Mouse (Mus musculus): ENCODE measurements around the gene Eml2. TPM values are rescaled to one million over a fixed set of nuclear protein-coding genes. Genes with fewer than 3 reads are reported as not detected.
"Not testable (repeated sequence)": the region's sequence is repeated elsewhere in the genome, so short reads cannot be mapped to it uniquely, and the experiment has no call there.

The Eml2 gene
- 100 to 1,000 TPM; 141 to 147 TPM for total RNA-seq (2021)
- long read RNA-seq, experiment 1, transcript Eml2-202 (22 exons, 2,765 nt) = major isoform, 5 of 13 reads
- long read RNA-seq, experiment 1, partial matches to known transcripts = 5 of 13 reads
- long read RNA-seq, experiment 1, other reads (novel, unspliced or antisense) = 3 of 13 reads
- long read RNA-seq, experiment 2, partial matches to known transcripts = 1 of 5 reads
- long read RNA-seq, experiment 2, other reads (novel, unspliced or antisense) = 2 of 5 reads

DNA sequence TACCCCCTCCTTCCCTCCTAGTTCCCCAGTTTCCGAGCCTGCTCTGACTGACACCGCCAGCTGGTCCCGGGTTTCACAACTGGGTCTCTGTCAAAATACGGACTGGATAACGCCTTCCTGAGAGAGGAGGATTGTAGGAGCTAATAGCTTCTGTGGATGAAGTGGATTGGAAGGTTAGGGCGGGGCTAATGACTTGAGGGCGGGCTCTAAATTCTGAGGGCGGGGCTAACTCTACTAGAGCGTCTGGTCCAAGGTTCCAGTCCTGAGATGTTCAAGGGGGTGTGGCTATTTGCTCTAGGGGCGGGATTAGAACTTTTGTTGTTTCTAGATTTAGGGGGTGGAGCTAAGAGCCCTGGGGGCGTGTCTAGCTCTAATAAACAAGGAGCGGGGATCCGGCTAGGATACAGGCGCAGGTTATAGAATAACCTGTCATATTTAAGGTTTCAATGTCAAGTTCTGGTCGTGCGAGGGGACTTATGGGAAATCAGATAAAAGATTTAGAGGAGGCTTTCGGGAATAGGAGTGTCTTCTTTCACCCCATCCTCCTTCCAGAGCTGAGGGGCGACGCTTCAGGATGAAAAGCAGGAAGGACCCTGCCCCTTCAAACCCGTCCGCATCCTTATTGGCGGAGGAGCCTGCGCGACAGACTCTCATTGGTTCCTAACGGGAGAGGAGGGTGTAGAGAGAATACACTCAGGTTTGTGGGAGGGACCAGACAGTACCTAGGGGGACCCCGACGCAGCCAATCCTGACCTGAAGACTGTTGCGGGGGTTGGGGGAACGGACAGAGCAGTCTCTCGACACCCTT lies at the start of gene Eml2:
Eml2 (plus strand) TSS at position 714 of the 808 bp plus-strand sequence.
- DNase-seq (ENCODE audit: low spot score in 2 of 2) = peak; percentile 72 to 84

DNA sequence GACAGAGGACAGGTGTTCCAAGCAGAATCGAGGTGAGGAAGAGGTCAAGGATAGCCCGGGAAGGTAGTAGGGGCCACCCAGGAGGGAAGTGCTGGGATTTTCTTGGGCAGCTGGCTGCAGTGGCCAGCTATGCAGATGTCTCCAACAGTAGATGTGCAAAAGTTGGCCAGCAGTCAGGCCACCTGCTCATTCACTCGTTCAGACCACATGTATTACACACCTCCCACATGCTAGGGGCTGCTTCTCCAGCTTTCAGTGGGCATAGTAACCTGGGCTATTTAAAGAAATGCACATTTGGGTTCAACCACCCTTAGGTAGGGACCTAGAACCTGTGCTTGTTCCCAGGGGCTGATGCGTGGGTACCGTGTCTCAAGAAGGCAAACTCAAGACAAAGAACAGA lies 48.5 kb upstream of the Eml2 start:
- DNase-seq (ENCODE audit: low spot score in 2 of 2) = no peak

DNA sequence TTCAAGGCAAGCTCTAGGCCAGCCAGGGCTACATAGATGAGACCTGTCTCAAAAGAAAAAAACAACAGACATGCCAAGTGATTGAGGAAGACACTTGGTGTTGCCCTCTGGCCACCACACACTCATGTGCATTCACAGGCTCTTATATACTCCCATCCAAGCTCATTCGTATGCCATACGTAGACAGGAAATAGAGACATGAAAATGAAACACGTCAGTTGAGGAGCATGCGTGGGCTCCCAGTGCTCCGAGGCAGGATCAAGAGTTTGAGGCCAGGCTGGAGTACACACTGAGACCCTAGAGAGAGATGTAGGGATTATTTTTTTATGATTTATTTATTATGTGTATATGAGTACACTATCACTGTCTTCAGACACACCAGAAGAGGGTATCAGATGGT lies 46.8 kb upstream of the Eml2 start:
- DNase-seq (ENCODE audit: low spot score in 2 of 2) = no peak

DNA sequence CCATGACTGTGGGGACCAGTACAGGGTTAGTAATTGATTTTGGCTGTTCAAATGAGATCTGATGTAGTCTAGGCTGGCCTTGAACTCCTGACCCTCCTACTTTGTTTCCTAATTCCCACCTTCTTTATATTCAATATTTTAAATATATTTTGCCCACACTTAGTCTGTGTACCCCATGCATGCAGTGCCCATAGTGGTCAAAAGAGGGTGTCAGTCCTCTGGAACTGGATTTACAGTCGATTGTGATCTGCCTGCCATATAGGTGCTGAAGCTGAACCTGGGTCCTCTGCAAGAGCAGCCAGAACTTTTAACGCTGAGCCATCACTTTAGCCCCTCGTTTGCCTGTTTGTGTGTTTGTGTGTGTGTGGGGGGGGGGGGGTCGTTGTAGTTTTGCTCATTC lies 45.6 kb upstream of the Eml2 start:
- no peak for DNase-seq (ENCODE audit: low spot score in 2 of 2)

DNA sequence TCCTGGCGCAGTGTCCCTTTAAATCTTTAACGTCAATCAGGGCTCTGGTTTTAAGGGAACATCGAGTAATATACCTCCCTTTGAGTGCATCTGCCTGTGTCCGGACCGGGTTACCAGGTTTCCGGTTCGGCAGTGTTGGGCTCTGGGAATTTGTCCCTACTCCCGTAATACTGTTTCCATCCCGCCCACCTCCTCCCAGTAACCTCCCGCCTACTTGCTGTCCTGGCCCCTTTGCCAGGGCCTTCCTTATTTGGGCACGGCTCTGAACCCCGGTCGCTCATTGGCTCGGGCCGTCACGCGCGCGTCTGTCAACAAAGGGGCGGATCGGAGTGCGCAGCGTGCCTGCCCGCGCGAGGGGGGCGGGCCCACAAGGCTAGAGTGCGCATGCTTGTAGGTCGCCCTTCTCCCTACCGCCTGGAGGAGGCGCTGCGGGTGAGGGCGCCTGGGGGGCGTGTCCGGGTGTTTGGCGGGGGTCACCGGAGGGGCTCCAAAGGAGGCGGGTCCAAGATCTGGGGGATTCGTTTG lies 44.8 kb upstream of the Eml2 start:
- peak; percentile 94 to 97 for DNase-seq (ENCODE audit: low spot score in 2 of 2)

DNA sequence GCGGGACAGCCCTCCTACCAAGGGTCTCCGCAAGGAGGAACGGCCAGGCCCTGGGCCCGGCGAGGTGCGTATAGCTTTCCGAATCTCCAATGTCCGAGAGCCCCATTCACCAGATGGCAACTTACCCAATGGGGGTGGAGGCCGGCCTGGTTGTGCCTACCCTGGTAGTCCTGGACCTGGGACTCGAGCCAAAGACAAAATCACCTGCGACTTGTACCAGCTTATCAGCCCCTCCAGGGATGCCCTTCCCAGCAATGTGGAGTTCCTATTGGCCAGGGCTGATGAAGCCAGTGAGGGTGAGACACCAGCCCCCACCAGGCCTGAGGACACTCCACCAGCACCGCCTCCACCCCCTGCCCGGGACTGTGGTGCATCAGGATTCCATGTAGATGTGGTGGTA lies 40.1 kb upstream of the Eml2 start:
- DNase-seq (ENCODE audit: low spot score in 2 of 2) = no peak

DNA sequence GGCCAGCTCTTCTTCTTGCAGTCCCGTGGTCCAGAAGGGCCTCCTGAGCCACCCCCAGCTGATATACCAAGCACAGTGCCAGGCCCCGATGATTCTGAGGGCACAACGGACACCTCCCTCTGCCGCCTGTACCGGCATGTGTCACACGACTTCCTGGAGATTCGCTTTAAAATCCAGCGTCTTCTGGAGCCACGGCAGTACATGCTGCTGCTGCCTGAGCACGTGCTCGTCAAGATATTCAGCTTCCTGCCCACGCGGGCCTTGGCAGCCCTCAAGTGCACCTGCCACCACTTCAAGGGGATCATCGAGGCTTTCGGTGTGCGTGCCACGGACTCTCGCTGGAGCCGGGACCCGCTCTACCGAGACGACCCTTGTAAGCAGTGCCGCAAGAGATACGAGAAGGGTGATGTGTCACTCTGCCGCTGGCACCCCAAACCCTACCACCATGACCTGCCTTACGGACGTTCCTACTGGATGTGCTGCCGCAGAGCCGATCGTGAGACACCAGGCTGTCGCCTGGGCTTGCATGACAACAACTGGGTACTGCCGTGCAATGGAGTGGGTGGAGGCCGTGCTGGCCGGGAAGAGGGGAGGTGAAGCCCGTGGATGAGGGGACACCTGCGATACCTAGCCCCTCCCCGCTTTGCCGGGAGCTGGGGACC lies 39.4 kb upstream of the Eml2 start:
- peak; percentile 48 to 50 for DNase-seq (ENCODE audit: low spot score in 2 of 2)

DNA sequence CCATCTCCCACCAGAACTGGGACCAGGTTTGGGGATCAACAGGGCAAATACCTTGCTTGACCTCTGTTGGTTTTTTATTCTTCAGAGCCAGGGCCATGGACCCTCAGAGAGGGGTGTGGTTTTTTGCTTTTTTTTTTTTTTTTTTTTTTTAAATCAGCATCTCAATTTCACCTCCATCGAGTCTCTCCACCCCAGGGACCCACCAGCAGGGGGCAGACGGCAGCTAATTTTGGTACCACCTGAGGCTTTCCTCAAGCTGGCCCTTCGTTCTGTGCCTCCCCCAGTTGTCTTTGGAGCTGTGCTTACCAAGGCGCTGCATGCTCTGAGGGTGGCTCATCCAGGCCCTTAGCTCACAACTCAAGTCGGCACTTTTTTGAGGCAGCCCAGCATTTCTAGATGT lies 38.8 kb upstream of the Eml2 start:
- DNase-seq (ENCODE audit: low spot score in 2 of 2) = peak; percentile 61 to 74

DNA sequence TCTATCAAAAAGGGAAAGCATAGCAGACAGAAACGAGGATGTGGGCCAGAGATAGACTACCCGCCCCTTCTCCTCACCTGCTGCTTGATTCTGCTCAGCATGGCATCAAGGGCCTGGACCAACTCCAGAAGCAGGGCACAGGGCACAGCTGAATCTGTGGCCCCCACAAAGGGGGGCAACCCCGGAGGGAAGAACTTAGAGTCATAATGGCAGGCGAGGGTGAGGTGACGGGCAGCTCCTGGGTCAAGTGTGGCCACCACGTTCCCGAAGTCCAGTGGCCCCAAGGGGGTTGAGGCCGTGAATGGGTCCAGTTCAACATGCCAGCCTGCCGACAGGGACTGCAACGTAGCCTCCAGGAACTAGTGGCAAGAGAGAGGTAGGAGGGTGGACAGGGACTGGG lies 29.4 kb upstream of the Eml2 start:
- no peak for DNase-seq (ENCODE audit: low spot score in 2 of 2)

DNA sequence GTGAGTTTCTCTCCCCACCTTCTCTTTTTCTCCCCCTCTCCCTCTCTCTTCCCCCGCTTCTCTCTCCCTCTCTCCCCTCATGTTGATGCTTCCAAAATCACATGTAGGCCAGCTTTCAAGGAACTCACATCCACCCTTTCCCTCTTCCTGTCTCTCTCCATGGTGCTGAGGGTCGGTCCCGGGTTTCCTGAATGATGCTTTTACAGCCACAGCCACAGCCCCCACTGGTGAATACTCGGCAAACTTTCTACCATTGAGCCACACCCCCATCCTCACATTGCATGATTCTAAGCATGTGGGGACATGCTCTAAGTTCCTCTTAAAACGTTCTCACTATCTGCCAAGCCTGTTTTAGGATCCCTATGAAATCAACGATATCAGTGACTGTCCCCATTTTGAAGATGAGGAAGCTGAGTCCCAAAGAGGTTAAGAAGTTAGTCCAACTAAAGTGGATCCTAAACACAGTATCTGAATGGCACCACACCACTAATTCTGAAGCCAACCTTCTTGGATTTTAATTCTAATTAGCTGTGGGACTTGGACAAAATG lies 28.6 kb upstream of the Eml2 start:
- no peak for DNase-seq (ENCODE audit: low spot score in 2 of 2)

DNA sequence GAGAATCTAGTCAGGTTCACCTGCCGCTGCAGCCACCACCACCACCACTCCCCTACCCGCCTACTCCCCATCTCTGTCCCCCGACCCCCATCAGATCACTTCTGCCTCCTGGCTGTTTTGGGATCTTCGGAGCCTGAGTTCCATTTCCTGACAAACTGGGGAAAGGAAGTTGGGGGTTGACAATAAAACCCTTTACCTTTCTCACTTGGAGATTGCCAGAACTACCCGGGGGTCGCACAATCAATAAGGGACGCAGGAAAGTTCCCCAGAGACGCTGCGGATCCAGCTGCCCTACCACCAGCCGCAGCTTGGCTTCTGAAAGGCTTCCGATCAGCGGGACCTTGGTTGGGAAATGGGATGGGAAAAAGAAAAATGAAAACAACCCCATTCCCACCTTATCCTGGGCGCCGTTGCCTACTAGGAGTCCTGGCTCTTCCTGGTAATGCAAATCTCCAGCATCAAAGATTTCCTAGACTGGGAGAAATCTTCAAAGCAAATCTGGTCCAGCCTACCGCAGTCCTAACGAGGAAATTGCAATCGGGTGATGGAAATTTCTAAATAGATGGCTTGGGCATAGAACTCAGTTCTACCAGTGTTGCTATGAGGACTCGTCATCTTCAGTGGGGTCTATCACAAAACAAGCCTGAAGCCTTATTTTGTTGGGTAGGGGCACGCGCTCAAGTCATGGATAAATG lies 27.9 kb upstream of the Eml2 start:
- DNase-seq (ENCODE audit: low spot score in 2 of 2) = no peak

DNA sequence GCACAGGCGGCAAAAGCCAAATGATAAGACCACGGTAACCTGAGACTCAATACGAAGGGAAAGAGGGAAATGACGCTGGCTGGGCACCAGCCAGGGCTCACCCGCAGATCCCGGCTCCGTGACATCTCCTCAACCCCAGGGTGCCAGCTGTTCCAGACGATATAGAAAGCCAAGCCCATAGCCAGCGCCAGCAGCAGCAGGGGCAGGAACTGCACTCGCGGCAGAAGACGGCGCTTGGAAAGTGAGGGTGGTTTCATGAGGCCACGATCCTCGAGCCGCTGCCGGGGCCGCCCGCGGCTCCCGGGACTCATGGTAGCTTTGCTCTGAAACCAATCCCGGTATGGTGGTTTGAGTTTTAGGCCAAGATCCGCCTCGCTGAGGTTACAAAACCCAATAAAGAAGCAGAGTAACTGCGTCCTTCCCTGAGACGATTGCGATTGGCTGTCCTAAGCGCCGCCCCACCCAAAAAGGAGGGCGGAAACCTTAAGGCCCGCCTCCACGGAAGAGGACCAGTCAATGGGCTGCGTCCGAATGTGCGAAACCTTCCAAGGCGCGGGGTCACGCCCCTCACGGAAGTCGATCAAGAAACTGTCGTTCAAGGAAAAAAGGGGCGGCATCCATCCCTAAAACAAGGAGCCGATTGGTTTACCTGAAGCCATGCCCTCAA lies 27.2 kb upstream of the Eml2 start, which contains the start of gene Qpctl:
Qpctl (minus strand) TSS at position 417 of the 667 bp plus-strand sequence.
- DNase-seq (ENCODE audit: low spot score in 2 of 2) = peak; percentile 97 to 99

DNA sequence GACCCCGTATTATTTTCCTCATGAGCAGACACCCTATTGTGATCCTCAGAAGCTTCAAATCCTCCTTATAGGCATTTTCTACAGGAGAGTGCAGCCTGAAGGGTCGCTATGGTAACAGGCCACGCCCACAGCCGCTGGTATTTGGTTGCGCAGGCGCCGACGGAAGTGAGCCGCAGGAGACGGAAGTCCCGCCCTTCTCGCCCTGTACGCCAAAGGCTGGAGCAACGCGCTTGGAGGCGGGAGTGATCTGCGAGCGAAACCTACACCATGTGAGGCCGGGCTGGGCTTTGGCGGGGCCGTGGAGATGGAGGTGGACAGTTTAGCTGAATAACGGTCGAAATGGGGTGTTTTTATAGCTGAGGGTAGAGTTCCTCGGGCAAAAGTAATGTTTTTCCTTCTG lies 26.6 kb upstream of the Eml2 start, which contains the start of gene Snrpd2:
Snrpd2 (plus strand) TSS at position 97 of the 400 bp plus-strand sequence.
- peak; percentile 97 for DNase-seq (ENCODE audit: low spot score in 2 of 2)

DNA sequence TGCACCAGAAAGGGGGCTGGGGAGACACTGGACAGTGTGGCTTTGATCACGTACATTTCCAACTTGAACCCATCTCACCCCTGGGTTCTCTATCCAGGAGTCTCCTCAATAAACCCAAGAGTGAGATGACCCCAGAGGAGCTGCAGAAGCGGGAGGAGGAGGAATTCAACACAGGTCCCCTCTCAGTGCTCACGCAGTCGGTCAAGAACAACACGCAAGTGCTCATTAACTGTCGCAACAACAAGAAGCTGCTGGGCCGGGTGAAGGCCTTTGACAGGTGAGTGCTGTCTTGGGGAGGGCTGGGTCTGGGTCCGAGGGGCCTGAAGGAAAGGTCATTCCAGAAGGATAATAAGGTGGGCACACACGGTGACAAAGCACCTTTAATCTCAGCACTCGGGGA lies 25.1 kb upstream of the Eml2 start:
- DNase-seq (ENCODE audit: low spot score in 2 of 2) = not testable (repeated sequence)

DNA sequence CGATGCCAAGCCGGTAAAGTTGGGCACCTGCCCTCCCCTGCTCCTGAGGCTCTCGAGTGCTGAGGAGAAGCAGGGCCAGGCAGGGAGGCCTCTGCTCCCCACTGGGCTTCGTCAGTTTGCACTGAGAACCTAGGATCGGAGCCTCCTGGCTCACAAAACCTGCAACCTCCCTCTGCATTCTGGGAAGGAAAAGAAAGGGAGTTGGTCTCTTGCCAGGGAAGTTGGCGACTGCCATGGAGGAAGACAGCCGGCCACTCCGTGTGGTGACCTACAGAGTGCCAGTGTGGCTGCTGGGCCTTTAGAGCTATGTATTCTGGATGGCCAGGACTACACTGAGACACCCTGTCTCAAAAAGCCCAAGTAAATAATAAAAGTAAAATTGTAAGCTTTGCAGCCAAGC lies 21.4 kb upstream of the Eml2 start:
- no peak for DNase-seq (ENCODE audit: low spot score in 2 of 2)

DNA sequence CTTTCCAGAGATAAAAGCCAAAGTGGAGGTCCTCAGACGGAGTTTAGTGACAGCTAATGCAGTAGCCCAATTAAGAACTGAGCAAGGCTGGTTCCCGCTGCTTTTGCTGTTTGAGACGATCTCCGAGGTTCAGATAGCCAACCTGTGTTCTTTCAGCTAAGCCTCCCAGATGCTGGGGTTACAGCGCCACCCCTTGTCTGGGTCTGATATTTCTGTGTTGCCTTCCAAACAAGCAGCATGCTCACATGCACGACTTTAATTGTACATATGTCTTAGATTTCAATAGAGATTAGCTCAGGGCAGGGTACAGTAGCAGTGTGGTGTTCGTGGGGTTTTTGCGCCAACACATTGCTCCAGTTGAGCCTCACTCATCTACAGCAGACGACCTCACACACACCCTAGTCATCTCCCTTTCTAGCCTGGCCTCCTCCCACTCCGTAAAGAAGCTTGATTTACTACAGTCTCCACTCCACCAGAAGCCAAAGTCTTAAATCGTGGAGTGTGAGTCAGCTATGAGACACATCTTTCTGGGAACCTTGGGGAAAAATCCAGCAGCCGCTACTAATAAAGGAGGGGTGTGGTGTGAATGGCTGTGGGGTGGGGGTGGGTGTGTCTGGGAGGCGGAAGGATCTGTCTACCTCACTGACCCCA lies 20.3 kb upstream of the Eml2 start:
- DNase-seq (ENCODE audit: low spot score in 2 of 2) = no peak

DNA sequence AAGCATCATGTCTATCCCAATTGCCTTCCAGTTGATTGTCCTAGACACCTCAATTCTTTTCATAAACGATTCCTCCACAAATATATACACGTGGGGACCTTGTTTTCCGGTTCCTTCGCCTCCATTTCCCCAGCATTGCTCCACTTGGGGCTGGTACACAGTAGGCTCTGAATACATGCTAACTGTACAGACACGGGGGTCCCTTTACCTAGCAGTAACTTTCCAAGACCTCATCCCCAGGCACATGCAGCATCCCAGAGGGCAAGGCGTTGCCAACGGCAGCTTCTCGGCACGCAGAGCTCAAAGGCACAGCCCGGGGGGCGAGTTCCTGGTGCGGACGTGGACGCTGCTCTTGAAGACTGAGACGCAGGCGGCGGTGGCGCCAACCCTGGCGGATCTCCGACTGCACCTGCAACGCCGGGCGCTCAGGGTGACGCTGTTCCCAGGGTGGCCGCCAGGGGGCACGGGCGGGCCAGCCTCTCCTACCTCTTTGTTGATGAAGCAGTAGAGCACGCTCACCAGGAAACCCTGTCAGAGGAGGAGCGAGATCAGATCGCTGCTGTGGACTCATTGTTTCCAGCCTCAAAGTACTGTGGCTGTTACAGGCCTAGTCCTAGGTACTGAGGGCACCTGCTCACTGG lies 18.9 kb upstream of the Eml2 start:
- DNase-seq (ENCODE audit: low spot score in 2 of 2) = peak; percentile 94 to 97

DNA sequence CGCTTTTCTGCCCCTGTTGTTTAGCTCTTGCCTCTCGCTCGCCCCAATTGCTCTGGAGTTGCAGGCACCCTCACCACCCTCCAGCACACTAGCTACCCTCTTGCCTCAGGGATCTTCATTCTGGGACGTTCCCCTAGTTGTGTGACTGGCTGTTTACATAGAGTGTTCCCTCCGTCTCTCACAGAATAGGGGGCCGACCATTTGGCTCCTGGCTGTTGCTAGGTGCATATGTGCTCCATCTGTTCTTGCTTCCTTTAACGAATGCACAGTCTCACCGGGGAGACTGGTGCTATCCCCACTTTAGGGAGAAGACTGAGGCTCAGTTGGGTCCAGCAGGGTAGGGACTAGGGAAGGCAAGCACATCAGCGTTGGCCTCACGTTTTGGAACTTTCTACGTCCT lies 17.6 kb upstream of the Eml2 start:
- DNase-seq (ENCODE audit: low spot score in 2 of 2) = no peak

DNA sequence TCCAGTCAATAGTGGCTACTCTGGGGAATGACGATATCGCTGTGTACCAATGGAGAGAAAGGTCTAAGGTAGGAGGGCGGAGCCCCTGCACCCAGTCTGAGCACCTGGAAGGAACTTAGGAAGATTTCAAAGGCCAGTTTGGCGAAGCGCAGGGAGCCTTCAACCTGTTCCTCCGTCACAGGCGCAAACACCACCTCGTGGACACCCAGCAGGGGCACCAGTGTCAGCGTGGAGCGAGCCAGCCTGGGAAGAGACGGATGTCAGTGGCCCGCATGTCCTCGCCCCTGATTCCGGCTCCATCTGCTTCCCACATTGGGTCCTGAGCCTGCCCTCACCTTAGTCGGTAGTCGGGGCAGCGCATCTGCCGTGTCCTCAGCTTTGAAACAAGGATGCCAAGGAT lies 16.8 kb upstream of the Eml2 start:
- no peak for DNase-seq (ENCODE audit: low spot score in 2 of 2)

Data from left cerebral cortex, adult 18-20 months (tissue).